Mouse (Mus musculus) c-Kit-positive CD71-positive TER-119-positive erythroid progenitor cells, embryonic 14.5 days (primary cell): Measurements from ENCODE around the gene Esrrg.

Experiments
- DNase-seq: peaks from one replicate; pipeline ENCODE4 v3.0.0-alpha.2; 2013; ENCODE audit warnings: low spot score

The Esrrg gene

GRCm38 (mm10) chr1:188261903-188262682 lies 653.5 kb downstream of the Esrrg start, which contains the start of gene Ush2a:
Ush2a (plus strand) TSS chr1:188262023.
- no peak for DNase-seq
